Mouse (Mus musculus) midbrain, embryonic 11.5 days (tissue): ENCODE measurements around the gene Mif. TPM values are rescaled to one million over a fixed set of nuclear protein-coding genes. Genes with fewer than 3 reads are reported as not detected.
A peak's percentile ranks its signal among the peaks of the same experiment; 100 is the strongest.
"Not testable (repeated sequence)": the region's sequence is repeated elsewhere in the genome, so short reads cannot be mapped to it uniquely, and the experiment has no call there.

ENCODE experiments used
- ATAC-seq: fragments of 200-750 bp; cut with Nextera tagmentation; 2 replicates; pipeline ENCODE4 v1.8.0; 2017; ENCODE audit warnings: moderate TSS enrichment, moderate library complexity; ENCODE audit not compliant: low FRiP score
- DNase-seq: peaks from one replicate; pipeline ENCODE4 v3.0.0; 2015; ENCODE audit warnings: low spot score; ENCODE audit errors: missing footprints
- H3K27ac ChIP-seq: fragments of 300-500 bp; sonication (generic); 2 replicates; pipeline ENCODE4 v1.5.1; 2014; ENCODE audit warnings: low read depth, low read length
- H3K27me3 ChIP-seq: fragments of 300-500 bp; sonication (generic); 2 replicates; pipeline ENCODE4 v1.6.1; 2014; ENCODE audit warnings: mild to moderate bottlenecking, low read length, moderate library complexity, mixed read lengths; ENCODE audit not compliant: control insufficient read depth, insufficient read depth
- H3K36me3 ChIP-seq: fragments of 300-500 bp; sonication (generic); 2 replicates; pipeline ENCODE4 v1.6.1; 2014; ENCODE audit warnings: mild to moderate bottlenecking, low read length, moderate library complexity, mixed read lengths; ENCODE audit not compliant: control insufficient read depth, insufficient read depth
- H3K4me1 ChIP-seq: fragments of 300-500 bp; sonication (generic); 2 replicates; pipeline ENCODE4 v1.6.1; 2014; ENCODE audit warnings: low read length; ENCODE audit not compliant: control insufficient read depth, insufficient read depth
- H3K4me2 ChIP-seq: fragments of 300-500 bp; sonication (generic); 2 replicates; pipeline ENCODE4 v1.6.1; 2014; ENCODE audit warnings: mild to moderate bottlenecking, moderate library complexity
- H3K4me3 ChIP-seq: fragments of 300-500 bp; sonication (generic); 2 replicates; pipeline ENCODE4 v1.5.1; 2014; ENCODE audit warnings: low read depth, low read length
- H3K9ac ChIP-seq: fragments of 300-500 bp; sonication (generic); 2 replicates; pipeline ENCODE4 v1.6.1; 2014; ENCODE audit warnings: low read length
- H3K9me3 ChIP-seq: fragments of 300-500 bp; sonication (generic); 2 replicates; pipeline ENCODE4 v1.6.1; 2016; ENCODE audit warnings: low read length; ENCODE audit not compliant: control insufficient read depth
- WGBS: fragments of 180-500 bp; shearing (Covaris S2); extraction: QIAGEN DNeasy Blood & Tissue Kit; methylation state at CpG from one replicate; pipeline ENCODE4 v1.1.7; 2014; 5-methylcytosine and 5-hydroxymethylcytosine counted together
- polyA plus RNA-seq: library from polyadenylated mRNA; unstranded; fragments of >200 nt; fragmentation: Nextera tagmentation; extraction: Ambion mirVana; gene quantifications from 2 replicates; pipeline ENCODE4 v1.2.1, GENCODE M21; 2014

Gene Mif
- polyA plus RNA-seq: 1,631 and 1,834 TPM in 2 replicates

DNA sequence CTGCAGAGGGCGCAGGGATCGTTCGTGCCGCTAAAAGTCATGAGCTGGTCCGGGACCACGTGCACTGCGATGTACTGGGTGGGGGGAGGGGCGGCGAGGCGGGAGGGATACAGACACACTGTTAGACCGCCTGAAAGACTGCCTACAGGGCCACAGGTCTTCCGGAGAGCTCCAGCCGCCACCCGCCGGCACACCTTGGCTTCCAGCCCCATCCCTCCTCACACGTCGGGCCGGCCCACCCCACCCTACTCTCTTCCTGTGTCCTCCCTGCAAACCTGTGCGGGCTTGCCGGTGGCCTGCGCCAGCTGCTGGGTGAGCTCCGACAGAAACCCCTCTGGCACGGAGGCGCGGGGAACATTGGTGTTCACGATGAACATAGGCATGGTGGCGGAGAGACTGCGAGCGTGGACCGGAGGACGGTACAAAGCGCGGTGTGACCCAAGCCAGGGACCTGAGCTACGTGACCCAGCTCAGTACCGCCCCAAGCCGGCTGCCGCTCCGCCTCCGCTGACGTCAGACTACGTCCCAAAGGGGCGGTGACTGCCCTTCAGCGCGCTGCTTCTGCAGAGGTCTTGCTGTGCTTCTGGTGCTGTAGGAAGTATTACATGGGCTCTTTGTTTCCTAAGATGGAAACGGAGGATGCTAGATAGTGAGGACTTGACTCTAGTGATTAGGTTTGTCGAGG, at the start of gene Mif:
Mif (minus strand) TSS at position 455 of the 685 bp plus-strand sequence.
- DNase-seq (peak; percentile 100), ATAC-seq (peak; percentile 96)
- H3K27ac ChIP-seq: peak within 1 kb of the TSS; percentile 83
- not testable (repeated sequence) for H3K9me3 ChIP-seq, H3K27me3 ChIP-seq, H3K36me3 ChIP-seq
- H3K4me2 ChIP-seq: peak within 1 kb of the TSS; percentile 73
- H3K4me1 ChIP-seq: peaks cover 22% of the 10 kb centered on the region
- peak within 1 kb of the TSS; percentile 92 for H3K9ac ChIP-seq
- H3K4me3 ChIP-seq: peak within 1 kb of the TSS; percentile 75
- WGBS: under 1% methylated on average over 34 of the region's 46 CpGs

DNA sequence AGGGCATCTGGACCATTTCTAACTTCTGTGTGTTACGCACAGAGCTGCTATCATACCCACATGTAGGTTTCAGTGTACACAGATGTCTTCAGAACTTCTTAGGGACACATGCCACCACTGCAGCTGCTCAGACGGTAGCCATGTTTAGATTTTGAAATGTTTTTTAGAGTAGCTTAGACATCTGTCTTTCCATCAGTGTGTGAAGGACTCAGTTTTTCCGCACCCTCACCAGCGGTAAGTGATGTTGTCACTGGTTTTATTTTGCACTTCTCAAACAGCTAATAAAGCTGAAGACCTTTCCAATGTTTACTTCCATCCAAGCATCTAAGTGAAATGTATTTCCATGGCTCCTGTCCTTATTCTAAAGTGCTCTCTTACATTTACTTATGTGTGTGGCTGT, 46.8 kb upstream of the Mif start:
- no peak overlapping the region for H3K9ac ChIP-seq
- H3K4me3 ChIP-seq: no peak overlapping the region
- H3K36me3 ChIP-seq: peaks cover 58% of the 10 kb centered on the region
- ATAC-seq: no peak
- 93% methylated on average over 4 of the region's 4 CpGs for WGBS
- no peaks in the 10 kb centered on the region for H3K9me3 ChIP-seq
- no peak for DNase-seq
- H3K4me1 ChIP-seq: no peaks in the 10 kb centered on the region
- H3K27ac ChIP-seq: no peak overlapping the region
- H3K4me2 ChIP-seq: no peak overlapping the region
- H3K27me3 ChIP-seq: no peaks in the 10 kb centered on the region

DNA sequence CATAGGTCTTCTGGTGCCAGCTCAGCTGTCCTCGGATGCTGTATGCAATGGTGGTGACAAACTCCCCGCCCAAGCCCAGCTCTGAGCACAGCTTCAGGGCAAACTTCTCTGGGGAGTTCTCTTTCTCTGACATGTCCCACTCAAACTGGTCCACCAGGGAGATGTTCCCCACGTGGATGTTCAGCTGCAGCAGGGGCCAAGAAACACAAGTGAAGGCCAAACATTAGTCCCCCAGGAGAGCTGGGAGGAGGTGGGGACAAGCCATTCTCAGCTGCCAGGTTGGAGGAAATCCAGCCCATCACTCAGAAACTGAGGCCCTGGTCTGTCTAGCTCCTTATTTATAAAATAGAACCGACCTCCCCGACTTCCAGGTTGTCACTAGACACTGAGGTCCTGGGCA, 44.4 kb upstream of the Mif start:
- no peaks in the 10 kb centered on the region for H3K27me3 ChIP-seq
- no peak overlapping the region for H3K4me3 ChIP-seq
- WGBS: 88% methylated on average over 5 of the region's 5 CpGs
- no peaks in the 10 kb centered on the region for H3K9me3 ChIP-seq
- no peak overlapping the region for H3K9ac ChIP-seq
- no peaks in the 10 kb centered on the region for H3K4me1 ChIP-seq
- ATAC-seq: no peak
- H3K27ac ChIP-seq: no peak overlapping the region
- H3K36me3 ChIP-seq: peaks cover 46% of the 10 kb centered on the region
- H3K4me2 ChIP-seq: no peak overlapping the region
- no peak for DNase-seq

DNA sequence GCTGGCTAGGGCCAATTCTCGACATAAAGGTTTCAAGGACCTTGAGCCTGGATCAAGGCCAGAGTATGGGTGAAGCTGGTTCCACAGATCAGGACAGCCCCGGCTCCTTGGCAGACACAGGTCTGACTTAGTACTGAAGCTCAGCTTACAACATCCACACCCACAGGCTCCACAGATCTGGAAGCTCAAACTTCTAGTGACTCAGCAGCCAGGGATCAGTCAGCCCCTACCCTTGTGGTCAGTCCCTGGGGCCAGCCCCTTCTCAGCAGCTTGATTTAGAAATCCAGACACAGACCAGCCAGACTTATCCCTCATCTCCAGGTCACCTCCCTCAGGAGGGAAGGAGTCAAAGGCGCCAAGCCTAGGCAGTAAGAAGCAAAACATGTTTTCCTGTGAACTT, 38.8 kb upstream of the Mif start:
- Histone ChIP-seq H3K4me1 (no peaks in the 10 kb centered on the region), H3K27me3 (no peaks in the 10 kb centered on the region), H3K27ac (no peak overlapping the region), H3K4me2 (no peak overlapping the region), H3K36me3 (peaks cover 36% of the 10 kb centered on the region), H3K9me3 (no peaks in the 10 kb centered on the region), H3K9ac (no peak overlapping the region), H3K4me3 (no peak overlapping the region)
- DNase-seq (no peak), ATAC-seq (no peak)
- 83% methylated on average over 3 of the region's 3 CpGs for WGBS

DNA sequence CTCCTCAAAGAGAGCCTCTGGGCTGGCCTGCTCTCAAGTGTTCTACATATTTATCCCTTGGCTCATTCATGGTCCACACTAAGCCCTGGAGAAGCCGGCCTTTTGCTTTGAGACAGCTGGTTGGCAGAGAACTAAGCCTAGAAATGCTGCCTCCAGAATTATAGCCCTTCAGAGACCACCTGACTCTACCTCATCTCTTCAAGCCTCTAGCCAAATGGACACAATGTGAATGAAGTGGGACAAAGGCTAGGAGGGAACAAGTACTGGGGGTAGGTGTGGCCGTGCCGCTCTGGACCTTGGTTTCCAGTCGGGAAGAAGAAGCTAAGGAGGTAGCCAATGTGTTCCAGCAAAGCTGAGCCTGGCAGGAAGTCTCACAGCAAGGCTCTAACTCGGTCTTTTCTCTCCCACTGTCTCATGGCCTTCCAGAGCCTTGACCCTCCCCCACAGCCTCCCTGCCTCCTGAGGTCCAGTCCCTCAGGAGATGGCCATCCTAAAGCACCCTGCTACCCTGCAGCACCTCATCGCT, 38.1 kb upstream of the Mif start:
- DNase-seq: no peak
- Histone ChIP-seq H3K27ac (no peak overlapping the region), H3K4me2 (no peak overlapping the region), H3K4me1 (peaks cover 4% of the 10 kb centered on the region; the same call in 1 of the 2 replicates), H3K36me3 (peaks cover 29% of the 10 kb centered on the region), H3K9ac (no peak overlapping the region), H3K4me3 (no peak overlapping the region), H3K27me3 (no peaks in the 10 kb centered on the region), H3K9me3 (no peaks in the 10 kb centered on the region)
- no peak for ATAC-seq
- WGBS: 78% methylated on average over 6 of the region's 6 CpGs

DNA sequence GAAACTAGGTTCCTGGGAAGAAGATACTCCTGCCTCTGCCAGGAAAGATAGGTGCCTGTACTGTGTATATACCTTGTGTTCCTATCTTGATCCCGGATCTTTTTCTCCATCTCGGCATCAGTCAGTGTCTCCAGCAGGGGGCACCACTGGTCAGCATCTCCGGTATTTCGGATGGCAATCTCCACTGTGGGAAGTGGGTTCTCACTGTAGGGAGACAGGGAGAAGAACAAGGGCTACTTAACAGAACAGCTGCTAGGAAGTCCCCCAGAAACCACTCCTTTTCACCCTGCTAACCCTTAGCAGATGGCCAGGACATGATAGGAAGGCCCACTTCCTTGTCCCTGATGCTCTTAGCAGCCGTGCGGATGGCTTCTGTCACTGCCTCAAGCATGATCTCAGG, 37.3 kb upstream of the Mif start:
- Histone ChIP-seq H3K27me3 (no peaks in the 10 kb centered on the region), H3K9ac (no peak overlapping the region), H3K27ac (no peak overlapping the region), H3K4me2 (no peak overlapping the region), H3K4me1 (peaks cover 7% of the 10 kb centered on the region; the same call in 1 of the 2 replicates), H3K36me3 (peaks cover 22% of the 10 kb centered on the region), H3K9me3 (no peaks in the 10 kb centered on the region), H3K4me3 (no peak overlapping the region)
- ATAC-seq (no peak), DNase-seq (peak; percentile 94)
- 52% methylated on average over 6 of the region's 6 CpGs for WGBS

DNA sequence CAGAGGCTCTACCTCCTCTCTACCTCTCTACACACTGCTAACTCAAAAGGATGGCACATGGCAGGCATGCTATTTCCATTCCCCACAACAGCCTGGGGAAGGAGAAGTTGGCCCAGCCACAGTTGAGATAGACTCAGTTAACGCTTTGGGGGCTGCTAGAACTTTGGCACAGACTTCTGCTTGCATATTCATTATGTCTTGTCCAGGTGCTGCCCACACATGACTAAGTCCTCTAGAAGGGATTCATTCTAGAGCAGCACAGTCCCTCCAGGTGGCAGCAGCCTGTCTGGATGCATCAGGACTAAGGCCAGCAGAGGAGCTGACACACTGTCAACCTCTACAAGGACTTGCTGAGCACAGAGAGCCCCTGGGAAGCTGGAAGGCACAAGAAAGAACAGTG, 36.2 kb upstream of the Mif start:
- Histone ChIP-seq H3K27ac (no peak overlapping the region), H3K4me2 (no peak overlapping the region), H3K27me3 (no peaks in the 10 kb centered on the region), H3K4me3 (no peak overlapping the region), H3K36me3 (peaks cover 18% of the 10 kb centered on the region), H3K9me3 (no peaks in the 10 kb centered on the region), H3K9ac (no peak overlapping the region), H3K4me1 (peaks cover 7% of the 10 kb centered on the region; the same call in 1 of the 2 replicates)
- DNase-seq (no peak), ATAC-seq (no peak)
- WGBS: 100% methylated on average over 1 of the region's 1 CpGs

DNA sequence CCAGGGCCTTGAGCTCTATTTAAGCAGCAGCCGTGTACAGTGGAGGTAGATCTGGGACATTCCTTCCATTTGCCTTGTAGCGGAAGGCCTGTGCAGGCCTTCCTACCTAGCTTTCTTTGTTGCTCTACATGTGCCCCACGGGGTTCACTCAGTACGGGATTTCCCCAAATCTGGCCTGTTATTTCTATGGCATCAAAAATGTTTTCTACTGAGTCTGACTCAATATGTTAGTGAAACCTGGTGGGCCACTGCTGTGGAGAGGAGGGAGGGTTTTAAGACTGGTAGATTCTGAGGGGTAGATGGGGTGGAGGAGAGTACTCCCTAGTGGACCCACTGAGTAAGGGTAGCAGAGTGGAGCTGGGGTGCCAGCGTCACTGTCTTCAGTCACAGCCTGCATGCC, 35.7 kb upstream of the Mif start:
- Histone ChIP-seq H3K36me3 (peaks cover 18% of the 10 kb centered on the region), H3K9me3 (no peaks in the 10 kb centered on the region), H3K4me2 (no peak overlapping the region), H3K4me3 (no peak overlapping the region), H3K9ac (no peak overlapping the region), H3K27ac (no peak overlapping the region), H3K4me1 (peaks cover 7% of the 10 kb centered on the region; the same call in 1 of the 2 replicates), H3K27me3 (no peaks in the 10 kb centered on the region)
- no peak for ATAC-seq
- WGBS: 95% methylated on average over 5 of the region's 5 CpGs
- DNase-seq: no peak

DNA sequence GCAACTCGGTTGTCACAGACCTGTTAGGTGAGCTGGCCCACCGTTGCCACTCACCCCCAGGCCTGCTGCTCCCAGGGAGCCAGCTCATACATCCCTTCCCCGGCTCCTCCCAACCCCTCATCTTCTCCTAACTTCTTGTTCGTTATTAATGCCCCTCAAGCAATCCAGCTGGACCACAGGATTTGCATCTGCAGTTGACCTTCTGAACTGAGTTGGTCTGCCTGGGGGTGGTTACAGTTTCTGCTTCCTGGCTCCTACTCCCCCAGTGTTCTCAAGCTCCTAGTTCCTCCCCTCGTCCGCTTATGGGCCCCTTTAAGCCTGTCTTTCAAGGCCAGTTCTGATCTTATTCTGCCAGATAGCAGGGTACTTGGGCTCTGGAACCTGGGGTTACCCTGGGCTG, 34.6 kb upstream of the Mif start:
- Histone ChIP-seq H3K9me3 (no peaks in the 10 kb centered on the region), H3K36me3 (peaks cover 18% of the 10 kb centered on the region), H3K9ac (no peak overlapping the region), H3K4me2 (no peak overlapping the region), H3K4me3 (no peak overlapping the region), H3K27ac (no peak overlapping the region), H3K4me1 (peaks cover 7% of the 10 kb centered on the region; the same call in 1 of the 2 replicates), H3K27me3 (no peaks in the 10 kb centered on the region)
- no peak for ATAC-seq
- 87% methylated on average over 6 of the region's 6 CpGs for WGBS
- DNase-seq: no peak
